Mouse (Mus musculus): Measurements from ENCODE around the gene Ets1.

Ets1 gene

DNA sequence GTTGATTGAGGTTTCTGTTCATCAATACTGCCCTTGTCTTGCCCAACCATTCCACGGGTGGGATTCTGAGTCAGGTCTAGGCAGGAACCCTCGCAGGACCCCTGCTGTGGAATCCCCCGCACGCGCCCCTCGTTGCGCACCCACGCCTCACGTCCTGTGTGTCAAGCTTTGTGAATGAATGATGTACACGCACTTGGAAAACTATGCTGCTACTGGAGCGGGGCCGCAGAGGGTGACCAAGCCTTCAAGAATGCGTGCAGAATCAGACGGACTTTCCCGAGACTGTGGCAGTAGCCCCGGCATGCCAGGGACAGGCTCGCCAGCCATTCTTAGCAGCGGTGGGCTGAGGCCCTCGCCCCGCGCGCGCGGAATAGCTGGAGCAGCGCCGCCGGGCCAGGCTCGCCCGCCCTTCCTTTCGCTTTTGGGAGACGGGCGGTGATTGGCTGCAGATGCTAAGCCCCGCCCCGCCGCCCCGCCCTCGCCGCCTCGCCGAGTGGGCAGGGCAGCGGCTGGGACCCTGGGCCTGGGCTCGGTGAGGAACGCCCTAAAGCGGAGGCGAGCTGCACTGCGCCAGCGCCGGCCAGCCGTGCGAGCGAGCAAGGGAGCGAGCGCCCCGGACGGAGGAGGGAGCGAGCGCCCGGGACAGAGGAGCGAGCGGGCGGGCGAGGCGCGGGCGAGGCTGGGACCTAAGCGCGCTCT, 59.6 kb downstream of the Ets1 start:
- DNase-seq (ENCODE audit: low read depth), result peak; percentile 74

DNA sequence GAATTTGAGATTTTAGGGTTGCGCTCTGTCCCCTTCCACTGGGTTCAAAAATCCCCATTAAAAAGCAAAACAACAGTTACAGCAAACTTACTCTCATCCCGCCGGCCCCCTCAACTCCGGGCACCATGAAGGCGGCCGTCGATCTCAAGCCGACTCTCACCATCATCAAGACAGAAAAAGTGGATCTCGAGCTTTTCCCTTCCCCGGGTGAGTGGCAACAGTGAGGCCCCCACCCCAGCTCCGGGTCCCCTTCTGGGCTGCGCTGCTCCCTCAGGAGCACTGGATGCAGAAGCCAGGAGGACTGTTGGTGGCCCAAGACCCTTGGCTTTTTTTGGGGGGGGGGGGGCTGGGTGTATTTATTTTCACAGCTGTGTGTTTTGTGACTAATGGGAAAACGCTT, 60.2 kb downstream of the Ets1 start:
- no peak for DNase-seq (ENCODE audit: low read depth)

DNA sequence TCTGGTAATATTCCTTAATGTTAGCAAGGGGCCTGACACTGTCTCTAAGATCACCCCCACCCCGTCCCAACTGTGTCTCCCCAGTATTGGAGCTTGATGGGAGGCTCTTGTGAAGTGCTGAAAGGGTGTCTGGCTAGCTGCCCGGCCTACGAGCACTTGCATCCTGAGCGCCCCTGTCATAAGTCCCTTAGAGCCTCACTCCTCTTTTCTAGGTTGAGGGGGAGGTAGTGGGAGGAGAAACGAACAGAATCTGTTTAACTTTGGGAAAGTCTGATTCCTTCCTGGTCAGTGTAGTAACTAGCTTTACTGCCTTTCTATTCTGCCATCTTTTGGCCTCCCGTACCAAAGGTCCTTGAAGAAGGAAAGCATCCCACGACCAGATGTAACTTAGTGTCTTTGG, 60.7 kb downstream of the Ets1 start:
- no peak for DNase-seq (ENCODE audit: low read depth)

DNA sequence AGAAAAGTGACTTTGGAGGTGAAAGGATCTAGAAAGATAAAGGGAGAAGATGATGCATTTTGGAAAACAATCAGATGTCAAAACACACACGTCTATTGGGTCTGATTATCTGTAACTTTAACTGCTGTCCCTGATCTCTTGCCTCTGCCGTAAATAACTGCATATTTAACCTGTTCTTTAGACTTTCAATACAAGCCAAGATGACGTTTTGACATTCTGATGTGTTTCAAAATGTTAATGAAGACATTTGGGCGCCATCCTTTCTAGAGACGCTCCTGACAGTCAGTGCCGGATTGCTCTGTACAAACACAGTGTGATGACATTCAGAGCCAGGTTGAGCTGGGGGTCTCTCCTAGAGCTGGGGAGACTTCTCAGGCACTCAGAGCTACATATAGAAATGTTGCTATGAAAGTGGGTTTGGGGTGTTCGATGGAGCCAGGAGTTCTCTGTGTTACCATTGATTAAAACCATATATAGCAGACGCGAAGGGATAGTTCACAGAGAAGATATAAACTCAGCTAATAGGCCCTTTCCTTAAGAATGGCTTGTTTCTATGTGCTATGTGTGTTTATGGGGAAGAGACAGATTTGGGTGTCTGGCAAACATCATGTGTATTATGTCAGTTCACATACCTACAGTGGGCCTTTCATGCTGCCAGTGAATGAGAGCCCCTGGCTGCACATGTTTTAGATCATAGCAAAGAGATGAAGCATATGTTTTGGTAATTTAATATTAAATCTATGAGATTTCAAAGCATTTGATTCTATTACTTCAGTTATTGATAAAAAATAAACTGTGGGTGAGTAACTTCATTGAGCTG, 61.5 kb downstream of the Ets1 start:
- no peak for DNase-seq (ENCODE audit: low read depth)

GRCm38 (mm10) chr9:32698766-32699165, 62.7 kb downstream of the Ets1 start:
- DNase-seq (ENCODE audit: low read depth), result no peak

- no peak for DNase-seq (ENCODE audit: low read depth)
Measured at GRCm38 (mm10) chr9:32699391-32699841, 63.4 kb downstream of the Ets1 start.

- no peak for DNase-seq (ENCODE audit: low read depth)
Measured at GRCm38 (mm10) chr9:32700091-32700905, 64.3 kb downstream of the Ets1 start.

- DNase-seq (ENCODE audit: low read depth), result no peak
Measured at GRCm38 (mm10) chr9:32701126-32701997, 65.3 kb downstream of the Ets1 start.

- no peak for DNase-seq (ENCODE audit: low read depth)
Measured at GRCm38 (mm10) chr9:32701998-32702305, 65.9 kb downstream of the Ets1 start.

DNA sequence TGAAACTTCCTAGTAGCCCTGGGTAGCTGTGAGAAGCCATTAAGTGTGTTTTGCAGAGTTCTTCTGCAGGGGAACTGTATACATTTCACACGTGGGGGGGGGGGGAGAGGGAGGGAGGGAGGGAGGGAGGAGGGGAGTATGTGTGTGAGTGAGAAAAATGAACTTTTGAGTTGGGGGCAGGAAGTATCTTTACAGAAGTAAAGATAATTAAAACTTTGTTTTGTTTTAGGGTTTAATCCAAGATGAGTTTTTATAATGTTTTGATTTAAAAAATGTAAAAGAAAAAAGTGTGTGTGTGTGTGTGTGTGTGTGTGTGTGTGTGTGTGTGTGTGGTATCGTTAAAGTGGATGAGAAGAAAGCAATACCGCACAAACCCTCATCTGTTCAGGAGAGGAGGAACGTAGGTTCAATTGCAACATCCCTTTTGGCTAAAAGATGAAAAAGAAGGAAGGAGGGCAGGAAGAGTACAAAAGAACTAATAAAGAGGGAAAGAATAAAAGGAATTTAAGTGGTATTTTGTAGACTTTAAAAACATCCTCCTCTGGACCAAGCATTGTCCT, 66.9 kb downstream of the Ets1 start:
- no peak for DNase-seq (ENCODE audit: low read depth)

GRCm38 (mm10) chr9:32703976-32704745, 68.1 kb downstream of the Ets1 start:
- DNase-seq (ENCODE audit: low read depth), result no peak

GRCm38 (mm10) chr9:32705827-32706478, 69.9 kb downstream of the Ets1 start:
- no peak for DNase-seq (ENCODE audit: low read depth)

DNA sequence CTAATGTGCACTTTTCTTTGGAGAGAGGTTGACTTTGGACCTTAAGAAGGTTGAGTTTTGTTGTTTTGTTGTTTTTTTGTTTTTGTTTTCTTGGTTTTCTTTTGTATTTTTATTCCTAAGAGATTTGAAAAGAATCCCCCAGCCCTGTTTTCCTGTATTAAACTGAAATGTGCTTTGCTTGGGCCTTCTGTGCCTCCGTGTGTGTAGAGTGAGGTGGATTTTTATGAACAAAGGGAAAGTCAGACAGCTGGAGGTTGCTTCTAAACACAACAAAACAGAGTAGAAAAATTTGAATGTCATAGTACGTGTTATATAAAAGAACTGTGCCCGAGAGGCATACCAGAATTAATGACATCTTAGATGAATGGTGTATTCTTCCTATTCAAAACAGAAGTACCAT, 71.4 kb downstream of the Ets1 start:
- DNase-seq (ENCODE audit: low read depth), result no peak

DNA sequence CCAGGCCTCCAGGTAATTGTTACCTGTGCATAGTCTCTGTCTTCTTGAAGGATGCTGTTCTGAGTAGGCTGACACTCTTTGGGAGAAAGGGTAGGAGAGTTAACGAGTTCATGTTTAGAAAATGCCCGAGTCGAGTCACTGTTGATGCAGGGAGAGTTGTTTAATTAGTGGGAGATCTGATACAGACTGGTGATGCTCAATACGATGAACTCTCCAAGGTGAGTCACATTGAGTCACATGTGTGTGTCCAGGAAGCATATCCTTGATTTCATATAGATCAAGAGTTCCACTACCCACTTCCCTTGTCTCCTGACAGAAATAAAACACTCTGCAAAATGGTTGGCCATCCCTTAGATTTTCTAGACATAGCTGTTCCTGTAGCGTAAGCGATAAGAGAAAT, 72.5 kb downstream of the Ets1 start:
- DNase-seq (ENCODE audit: low read depth), result no peak

DNA sequence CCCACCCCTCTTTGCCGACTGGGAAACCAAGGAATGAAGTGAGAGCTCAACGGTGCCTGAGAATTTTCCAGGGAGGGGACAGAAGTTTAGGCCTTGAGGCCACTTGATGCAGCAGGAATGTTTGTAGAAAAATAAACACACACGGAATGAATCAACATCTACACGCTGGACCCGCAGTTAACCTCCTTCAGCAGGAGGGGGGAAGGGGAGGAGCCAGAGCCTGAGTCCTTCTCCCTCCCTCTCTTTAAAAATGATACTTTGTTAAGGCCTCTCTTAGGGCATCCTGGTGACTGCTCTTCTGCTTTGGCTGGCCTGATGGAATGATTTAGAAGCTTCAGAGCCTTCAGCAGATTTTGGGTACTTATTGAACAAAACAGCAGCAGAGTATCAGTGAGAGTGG, 73.3 kb downstream of the Ets1 start:
- DNase-seq (ENCODE audit: low read depth), result no peak

- no peak for DNase-seq (ENCODE audit: low read depth)
Measured at GRCm38 (mm10) chr9:32709764-32710734, 74.0 kb downstream of the Ets1 start.

GRCm38 (mm10) chr9:32710987-32711652, 75.1 kb downstream of the Ets1 start:
- DNase-seq (ENCODE audit: low read depth), result no peak

DNA sequence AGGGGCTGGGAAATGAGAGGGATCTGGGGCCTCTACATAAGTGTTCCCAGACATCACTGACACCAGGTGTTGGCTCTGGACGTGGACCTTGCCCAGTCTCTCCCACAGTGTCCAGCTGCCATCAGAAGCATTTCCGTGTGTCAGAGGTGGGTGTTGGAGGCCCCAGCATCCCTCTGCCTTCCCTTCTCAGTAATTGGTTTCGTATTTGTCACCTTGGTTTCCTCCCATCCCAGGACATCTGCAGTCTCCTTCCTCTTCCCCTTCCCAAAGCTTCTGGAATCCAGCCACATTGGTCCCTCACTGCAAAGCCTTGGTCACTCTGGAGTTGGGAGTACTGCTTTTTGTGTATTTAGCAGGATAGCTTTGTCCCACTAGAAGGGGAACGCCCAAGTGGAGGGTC, 75.7 kb downstream of the Ets1 start:
- no peak for DNase-seq (ENCODE audit: low read depth)

All from c-Kit-positive CD71-positive TER-119-negative erythroid progenitor cells, embryonic 14.5 days (primary cell).